In genomic region chr12:32757441-32758119, GRCm38 (mm10) we compare ENCODE assay signal across 9 mouse cellular contexts.
DNase-seq lines count a peak whose midpoint lies in the region; ATAC-seq and TF ChIP-seq lines count a peak whose summit lies in the region.
"Had no signal": no experiment of that assay in that cellular context is flagged by ENCODE, and none has a peak within 500 bp of the region (broad histone marks: within the 10 kb centered on the region; RNA-seq: fewer than 3 reads in every experiment).

No protein-coding gene starts in this region.

- H3K4me3 ChIP-seq in kidney, embryonic 15.5 days (replicated peaks) = no peak overlapping the region
- no peak overlapping the region for H3K4me3 ChIP-seq in cerebellum, adult 2 months (replicated peaks; ENCODE audit: insufficient read depth, low read depth, low read length)
- H3K4me3 ChIP-seq: limb, embryonic 12.5 days had no signal

- ATAC-seq in kidney, embryonic 15.5 days (replicated peaks; ENCODE audit: low FRiP score) = no peak

- no peak for TF ChIP-seq CTCF in cerebellum, adult 2 months (IDR thresholded peaks at IDR 0.05; ENCODE audit: borderline replicate concordance, insufficient read depth, low read depth, low read length)

- H3K36me3 ChIP-seq in kidney, embryonic 15.5 days = no peaks in the 10 kb centered on the region
- H3K36me3 ChIP-seq: limb, embryonic 12.5 days had no signal

- H3K27me3 ChIP-seq in kidney, embryonic 15.5 days = no peaks in the 10 kb centered on the region
- no peaks in the 10 kb centered on the region for H3K27me3 ChIP-seq in cerebellum, adult 2 months (ENCODE audit: control insufficient read depth, insufficient read depth, low read length)
- H3K27me3 ChIP-seq: limb, embryonic 12.5 days had no signal

- no peaks in the 10 kb centered on the region for H3K9me3 ChIP-seq in kidney, embryonic 15.5 days (replicated peaks)
- H3K9me3 ChIP-seq: limb, embryonic 12.5 days had no signal

- DNase-seq in kidney, adult 11 months = peak; percentile 65
- DNase-seq in cerebellum, adult 2 months = peak; percentile 91 to 96
- DNase-seq in frontal cortex, postnatal 36 days (ENCODE audit: low spot score in 2 of 2) = peak; percentile 12 to 45
- DNase-seq in lung, postnatal 14 days = peak; percentile 20
- DNase-seq in ovary, postnatal 36 days (ENCODE audit: low spot score) = no peak
- DNase-seq in embryo, embryonic 10.5 days (ENCODE audit: low spot score) = no peak
- no peak for DNase-seq in c-Kit-positive CD71-positive TER-119-positive erythroid progenitor cells, embryonic 14.5 days (ENCODE audit: low spot score)

- 89% methylated on average over 2 of the region's 2 CpGs for whole genome bisulfite sequencing in kidney, embryonic 15.5 days
- WGBS in cerebellum, adult 2 months = 7% methylated on average over 2 of the region's 2 CpGs

- H3K4me1 ChIP-seq in kidney, embryonic 15.5 days = no peaks in the 10 kb centered on the region
- peaks cover 19% of the 10 kb centered on the region for H3K4me1 ChIP-seq in cerebellum, adult 2 months (ENCODE audit: control insufficient read depth, insufficient read depth, low read length)
- H3K4me1 ChIP-seq: limb, embryonic 12.5 days had no signal

- H3K4me2 ChIP-seq in kidney, embryonic 15.5 days = no peak overlapping the region
- H3K4me2 ChIP-seq: limb, embryonic 12.5 days had no signal

- no peak for TF ChIP-seq POLR2A in cerebellum, adult 2 months (IDR thresholded peaks at IDR 0.05; ENCODE audit: borderline replicate concordance, insufficient read depth, low read length)

- H3K9ac ChIP-seq in kidney, embryonic 15.5 days = no peak overlapping the region
- H3K9ac ChIP-seq: limb, embryonic 12.5 days had no signal

- no peak overlapping the region for H3K27ac ChIP-seq in kidney, embryonic 15.5 days
- H3K27ac ChIP-seq in cerebellum, adult 2 months (ENCODE audit: insufficient read depth, low read length) = peak overlapping the region; percentile 57
- H3K27ac ChIP-seq: limb, embryonic 12.5 days had no signal

Comparison
In these comparisons a context has a peak if more than half of its experiments do, and no peak if none do; other contexts are left out.
1. DNase-seq: peak in kidney, adult 11 months (single experiment), cerebellum, adult 2 months (2 of 2), frontal cortex, postnatal 36 days (2 of 2) and lung, postnatal 14 days (single experiment); none in ovary, postnatal 36 days (single experiment), embryo, embryonic 10.5 days (single experiment) and c-Kit-positive CD71-positive TER-119-positive erythroid progenitor cells, embryonic 14.5 days (single experiment).